Mouse (Mus musculus) neural tube, embryonic 10.5 days (tissue): ENCODE data around the gene Nme3.
A peak's percentile ranks its signal among the peaks of the same experiment; 100 is the strongest.

ENCODE experiments used
- DNase-seq: peaks from one replicate; pipeline ENCODE4 v3.0.0-alpha.2; 2017; ENCODE audit warnings: low spot score; ENCODE audit errors: extremely low spot score

Nme3 gene

GRCm38 (mm10) chr17:24896241-24896992, at the start of gene Nme3:
Nme3 (plus strand) TSS chr17:24896500.
- DNase-seq: peak; percentile 78

DNA sequence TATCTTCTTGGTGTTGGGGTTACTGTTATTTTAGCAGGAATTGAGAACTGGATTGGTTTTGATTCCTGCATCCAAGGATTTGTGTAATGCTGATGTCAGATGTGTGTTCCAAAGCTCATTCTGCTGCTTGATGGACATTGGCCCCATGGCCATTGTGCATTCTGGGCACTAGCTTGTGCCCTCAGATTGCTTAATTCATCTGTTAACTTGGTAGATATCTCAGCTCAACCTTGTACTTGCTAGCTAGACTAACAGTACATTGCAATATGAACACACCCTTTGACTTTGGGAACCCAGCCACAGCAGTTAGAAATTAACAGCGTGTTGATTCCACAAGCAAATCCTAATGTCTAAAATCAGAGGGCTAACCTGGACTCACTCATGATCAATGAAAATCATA, 48.9 kb upstream of the Nme3 start:
- DNase-seq: no peak

DNA sequence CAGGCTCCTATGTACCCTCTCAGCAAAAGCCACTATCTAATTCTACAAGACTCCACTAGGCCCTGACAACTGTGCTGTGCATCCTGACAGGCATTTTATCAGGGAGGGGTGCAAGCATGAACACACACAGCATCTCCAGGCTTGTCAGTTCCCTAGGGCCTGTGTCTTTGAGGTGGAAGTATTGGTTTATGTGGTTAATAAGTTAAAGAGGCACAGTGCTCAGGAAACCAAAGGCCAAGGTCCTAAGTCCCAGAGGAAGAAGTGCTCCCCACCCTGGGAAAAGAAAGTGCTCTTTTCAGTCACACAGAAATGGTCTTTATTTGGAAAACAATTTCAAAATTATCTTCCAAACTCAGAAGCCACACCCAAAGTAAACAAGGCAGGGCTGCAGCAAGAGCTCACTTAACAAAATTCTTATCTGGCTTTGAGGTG, 47.7 kb upstream of the Nme3 start:
- DNase-seq: no peak

DNA sequence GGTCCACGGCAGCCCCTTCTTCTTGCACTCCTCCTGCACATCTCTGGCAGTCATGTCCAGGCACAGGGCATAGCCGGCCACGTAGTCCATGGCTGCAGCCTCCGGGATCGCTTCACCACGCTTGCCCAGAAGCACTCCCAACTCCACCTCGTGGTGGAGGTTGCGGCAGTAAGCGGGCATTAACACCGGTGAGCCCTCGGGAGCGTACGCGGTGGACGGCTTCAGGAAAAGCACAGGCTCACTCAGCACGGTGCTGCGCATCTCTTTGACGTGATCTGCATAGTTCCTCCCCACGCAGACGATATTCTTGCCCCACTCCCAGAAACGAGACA, 46.6 kb upstream of the Nme3 start:
- no peak for DNase-seq

DNA sequence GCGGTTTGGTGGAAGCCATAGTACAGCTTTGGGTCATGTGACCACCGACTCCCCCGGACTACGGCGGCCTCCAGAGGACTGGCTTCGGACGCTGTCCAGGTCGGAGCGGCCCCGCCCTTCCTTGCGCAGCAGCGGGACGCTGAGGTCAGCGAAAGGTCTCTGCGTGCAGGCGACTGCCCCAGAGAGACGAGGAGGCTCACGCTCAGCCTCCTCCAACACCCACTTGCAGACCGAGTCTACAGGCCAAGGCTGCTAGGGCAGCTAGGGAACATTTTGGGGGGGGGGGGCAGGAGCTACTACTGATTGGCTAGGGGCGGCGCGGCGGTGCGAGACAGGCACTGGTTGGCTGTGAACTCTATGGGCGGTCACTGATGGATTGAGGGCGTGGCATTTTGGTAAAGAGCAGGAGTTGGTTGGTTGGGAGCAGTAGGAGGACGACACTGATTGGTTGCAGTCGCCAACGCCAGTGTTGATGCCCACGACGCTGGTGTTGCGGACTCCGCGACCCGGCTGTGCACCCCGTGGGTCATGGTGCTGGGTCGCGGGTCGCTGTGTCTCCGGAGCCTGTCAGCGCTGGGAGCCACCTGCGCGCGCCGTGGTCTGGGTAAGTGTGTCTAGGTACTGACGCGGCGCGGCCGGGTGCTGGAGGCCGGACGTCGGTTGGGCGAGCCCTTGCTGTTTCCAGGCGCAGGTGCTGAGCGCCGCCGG, 46.1 kb upstream of the Nme3 start, which contains the start of gene Fahd1:
Gene Fahd1 (minus strand): TSS at position 300 of the 708 bp plus-strand sequence.
- DNase-seq: peak; percentile 98

GRCm38 (mm10) chr17:24850773-24851127, 45.5 kb upstream of the Nme3 start:
- DNase-seq: no peak

GRCm38 (mm10) chr17:24851381-24852125, 44.7 kb upstream of the Nme3 start:
- no peak for DNase-seq

DNA sequence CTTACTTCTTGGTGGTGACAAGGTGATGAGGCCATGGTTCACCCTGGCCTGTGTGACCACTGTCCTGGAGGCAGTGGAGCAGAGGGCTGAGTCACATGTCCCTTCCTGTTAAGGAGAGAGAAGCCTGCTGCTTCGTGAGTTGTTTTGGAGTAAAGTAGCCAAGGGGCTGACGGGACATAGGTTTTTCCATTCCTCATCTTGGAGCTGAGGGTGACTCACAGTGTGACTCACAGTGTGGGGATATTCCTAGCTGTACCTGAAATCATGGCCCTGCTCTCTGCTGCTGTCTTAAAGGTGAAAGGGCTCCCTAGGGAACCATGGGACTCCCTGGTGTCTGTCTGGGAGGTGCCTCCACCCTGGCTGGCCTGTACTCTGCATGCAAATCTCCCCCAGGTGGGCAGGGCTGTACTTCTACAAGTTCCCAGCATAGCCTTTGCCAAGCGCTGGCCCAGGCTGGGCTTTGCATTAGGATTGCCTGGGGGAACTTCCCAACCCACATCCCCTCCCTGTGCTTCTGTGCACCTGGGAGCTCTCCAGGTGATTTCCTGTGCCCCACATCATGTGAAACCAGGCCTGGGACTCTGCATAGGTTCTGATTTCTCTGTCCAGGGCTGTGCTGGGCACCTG, 40.3 kb upstream of the Nme3 start:
- no peak for DNase-seq

- DNase-seq: no peak
Observed at GRCm38 (mm10) chr17:24856589-24856988, 39.7 kb upstream of the Nme3 start.

DNA sequence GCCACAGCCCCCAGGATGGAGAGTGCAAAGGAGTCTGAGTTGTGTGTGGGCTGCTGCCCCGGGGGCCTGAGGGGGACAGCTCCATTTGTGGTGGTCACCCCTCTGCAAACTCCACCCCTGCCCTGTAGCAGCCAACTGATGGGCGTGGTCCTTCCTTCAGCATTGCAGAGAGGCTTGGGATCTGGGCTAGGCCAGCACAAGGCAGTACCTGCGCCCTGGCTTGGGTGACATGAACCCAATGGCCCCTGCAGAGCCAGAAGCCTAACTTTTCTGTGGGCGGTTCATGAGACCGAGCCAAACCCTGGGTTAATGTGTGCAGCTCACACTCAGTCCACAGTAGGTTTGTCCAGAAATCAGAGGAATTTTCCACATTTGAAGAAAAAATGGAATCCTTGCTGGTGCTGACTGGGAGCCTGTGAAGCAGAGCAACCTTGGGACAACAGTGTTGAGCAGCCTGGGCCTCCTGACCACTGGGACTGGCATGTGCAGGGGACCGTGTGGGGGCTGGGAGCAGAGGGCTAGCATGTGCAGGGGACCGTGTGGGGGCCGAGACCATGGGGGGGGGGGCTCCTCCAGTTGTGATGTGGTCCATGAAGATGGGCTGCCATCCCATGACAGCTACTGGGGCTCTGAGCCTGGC, 38.3 kb upstream of the Nme3 start:
- DNase-seq: no peak

DNA sequence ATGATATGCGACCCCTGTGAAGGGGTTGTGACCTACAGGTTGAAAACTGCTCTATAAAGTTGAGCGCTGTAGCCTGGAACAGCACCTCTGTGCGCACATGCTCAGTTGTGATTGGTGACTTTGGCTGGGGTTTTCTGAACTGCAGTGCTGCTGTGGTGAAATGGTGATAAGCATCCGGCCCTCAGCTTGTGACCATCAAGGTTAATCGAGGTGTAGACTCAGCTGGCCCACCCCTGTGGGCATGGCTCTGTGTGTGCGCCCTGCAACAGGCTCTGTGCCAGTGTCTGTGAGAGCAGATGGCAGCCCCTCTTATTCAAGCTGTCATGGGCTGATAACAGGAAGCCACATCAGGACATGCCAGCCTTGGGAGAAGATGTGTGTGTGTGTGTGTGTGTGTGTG, 37.3 kb upstream of the Nme3 start:
- no peak for DNase-seq

DNA sequence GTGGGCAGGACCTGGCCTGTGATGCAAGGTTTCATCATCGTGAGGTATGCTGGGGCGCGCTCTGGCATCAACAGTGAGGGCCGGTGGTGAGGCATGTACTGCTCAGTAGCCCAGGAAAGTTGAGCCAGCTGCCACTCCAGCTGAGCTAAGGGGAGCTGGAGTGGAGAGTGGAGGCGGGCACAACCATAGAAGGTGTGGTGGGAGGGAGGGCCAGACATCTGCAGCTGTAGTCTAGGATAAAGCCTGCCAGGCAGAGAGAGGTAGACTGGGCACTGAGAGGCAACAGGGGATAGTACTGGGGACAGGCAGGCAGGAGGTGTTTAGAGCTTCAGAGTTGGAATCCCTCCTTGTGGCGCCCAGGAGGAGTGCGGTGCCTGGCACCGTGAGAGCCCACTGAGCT, 36.2 kb upstream of the Nme3 start:
- DNase-seq: no peak

- DNase-seq: no peak
Observed at GRCm38 (mm10) chr17:24861785-24862184, 34.5 kb upstream of the Nme3 start.

GRCm38 (mm10) chr17:24865776-24866175, 30.5 kb upstream of the Nme3 start, which contains the start of gene Igfals:
Igfals (plus strand) TSS chr17:24865997.
- no peak for DNase-seq

- DNase-seq: no peak
Observed at GRCm38 (mm10) chr17:24867914-24868313, 28.4 kb upstream of the Nme3 start.

- DNase-seq: no peak
Observed at GRCm38 (mm10) chr17:24873695-24874404, 22.4 kb upstream of the Nme3 start.

- DNase-seq: no peak
Observed at GRCm38 (mm10) chr17:24874405-24874745, 21.9 kb upstream of the Nme3 start.

DNA sequence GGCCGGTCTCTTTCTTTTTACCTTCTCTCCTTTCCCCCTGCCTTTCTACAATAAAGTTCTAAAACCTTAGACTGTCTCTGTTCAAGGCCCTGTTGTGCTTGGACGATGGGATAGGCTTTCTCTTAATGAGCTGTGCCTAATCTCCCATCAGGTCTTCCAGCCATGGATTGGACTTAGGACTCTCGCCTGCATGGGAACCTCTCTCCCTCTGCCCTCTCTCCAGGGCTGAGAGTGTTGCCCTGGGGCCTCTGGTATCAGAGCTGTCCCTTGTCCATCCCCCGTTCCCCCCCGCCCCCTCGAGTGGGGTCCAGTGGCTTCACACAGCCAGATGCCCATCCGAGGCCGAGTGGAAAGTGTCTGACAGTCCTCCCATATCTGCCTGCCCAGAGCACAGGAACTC, 21.3 kb upstream of the Nme3 start:
- no peak for DNase-seq

DNA sequence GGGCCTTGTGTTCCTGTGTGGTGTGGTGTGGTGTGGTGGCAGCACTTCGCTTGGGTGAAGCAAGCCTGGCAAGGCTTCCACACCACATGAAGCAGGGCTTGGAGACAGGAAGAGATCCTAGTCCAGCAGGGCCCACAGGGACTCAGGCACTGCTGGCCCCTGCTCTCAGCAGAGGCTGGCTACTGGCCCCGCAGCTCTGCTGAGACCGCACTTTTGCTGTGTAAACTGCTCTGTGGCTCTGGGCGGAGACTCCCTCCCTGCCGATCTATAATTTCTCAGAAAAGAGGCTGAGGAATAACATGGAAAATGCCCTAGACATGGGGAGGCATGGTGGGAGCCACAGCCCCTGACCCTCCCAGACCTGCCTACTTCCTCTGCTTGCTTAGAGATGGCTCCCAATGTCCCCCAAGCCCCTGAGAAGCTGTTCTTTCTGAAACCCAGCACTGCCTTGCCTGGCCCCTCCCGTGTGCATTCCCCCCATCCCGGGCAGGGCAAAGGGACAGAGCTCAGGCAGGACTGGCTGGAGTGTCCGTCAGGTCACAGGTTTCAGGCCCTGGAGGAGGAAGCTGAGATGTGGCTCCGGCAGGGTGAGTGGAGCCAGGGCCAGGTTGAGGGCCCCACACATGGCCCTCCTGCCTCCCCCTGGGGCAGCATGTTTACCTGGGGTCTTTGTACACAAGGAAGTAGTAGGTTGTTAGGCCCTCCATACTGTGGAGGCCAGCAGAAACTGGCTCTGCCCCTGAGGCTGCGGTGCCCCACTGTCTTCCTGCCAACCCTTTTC, 18.8 kb upstream of the Nme3 start:
- DNase-seq: no peak

DNA sequence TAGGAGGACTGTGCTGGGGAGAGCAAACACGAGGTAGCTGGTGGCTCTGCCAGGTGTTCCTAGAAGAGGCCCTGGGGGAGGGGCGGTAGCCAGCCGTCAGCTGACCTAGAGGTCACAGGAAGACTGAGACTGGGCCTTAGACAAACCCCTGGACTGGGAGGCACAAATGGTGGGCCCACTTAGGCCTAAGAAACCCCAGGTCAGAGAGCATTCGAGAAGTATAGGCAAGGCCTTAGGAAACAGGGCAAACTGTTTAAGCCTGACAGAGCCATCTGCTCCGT, 18.2 kb upstream of the Nme3 start:
- DNase-seq: no peak
